Mouse (Mus musculus) kidney, embryonic 14.5 days (tissue): ENCODE measurements at regions not wholly inside any gene's neighbourhood (a gene's known extent, or its start where the extent isn't known, plus 50 kb on each side); places are given as distances from the start of the nearest gene placed in this dataset.

Experiments used
- ATAC-seq: fragments of 200-750 bp; cut with Nextera tagmentation; 2 replicates; pipeline ENCODE4 v1.8.0; 2017; ENCODE audit warnings: moderate number of reproducible peaks, mild to moderate bottlenecking, moderate TSS enrichment, moderate library complexity; ENCODE audit not compliant: low FRiP score, low TSS enrichment
- H3K27ac ChIP-seq: fragments of 300-500 bp; sonication (generic); 2 replicates; pipeline ENCODE4 v1.5.1; 2014; ENCODE audit warnings: low read depth, mild to moderate bottlenecking, low read length, moderate library complexity, mixed read lengths
- H3K27me3 ChIP-seq: fragments of 300-500 bp; sonication (generic); 2 replicates; pipeline ENCODE4 v1.6.1; 2014; ENCODE audit warnings: mild to moderate bottlenecking, low read length; ENCODE audit not compliant: control insufficient read depth, insufficient read depth
- H3K36me3 ChIP-seq: fragments of 300-500 bp; sonication (generic); 2 replicates; pipeline ENCODE4 v1.6.1; 2014; ENCODE audit warnings: low read length, mixed read lengths; ENCODE audit not compliant: control insufficient read depth, insufficient read depth
- H3K4me1 ChIP-seq: fragments of 300-500 bp; sonication (generic); 2 replicates; pipeline ENCODE4 v1.6.1; 2014; ENCODE audit warnings: low read length, mixed read lengths; ENCODE audit not compliant: control insufficient read depth, insufficient read depth
- H3K4me2 ChIP-seq: fragments of 300-500 bp; sonication (generic); replicated peaks from 2 replicates; pipeline ENCODE4 v1.6.1; 2014; ENCODE audit warnings: low read depth, mild to moderate bottlenecking, low read length
- H3K4me3 ChIP-seq: fragments of 300-500 bp; sonication (generic); 2 replicates; pipeline ENCODE4 v1.5.1; 2014; ENCODE audit warnings: mild to moderate bottlenecking, low read length
- H3K9ac ChIP-seq: fragments of 300-500 bp; sonication (generic); 2 replicates; pipeline ENCODE4 v1.6.1; 2014; ENCODE audit warnings: low read depth, mild to moderate bottlenecking, low read length, moderate library complexity
- H3K9me3 ChIP-seq: fragments of 300-500 bp; sonication (generic); 2 replicates; pipeline ENCODE4 v1.6.1; 2016; ENCODE audit warnings: low read length; ENCODE audit not compliant: control insufficient read depth
- WGBS: fragments of 180-500 bp; shearing (Covaris S2); extraction: QIAGEN DNeasy Blood & Tissue Kit; methylation state at CpG from one replicate; pipeline ENCODE4 v1.1.7; 2014; 5-methylcytosine and 5-hydroxymethylcytosine counted together

DNA sequence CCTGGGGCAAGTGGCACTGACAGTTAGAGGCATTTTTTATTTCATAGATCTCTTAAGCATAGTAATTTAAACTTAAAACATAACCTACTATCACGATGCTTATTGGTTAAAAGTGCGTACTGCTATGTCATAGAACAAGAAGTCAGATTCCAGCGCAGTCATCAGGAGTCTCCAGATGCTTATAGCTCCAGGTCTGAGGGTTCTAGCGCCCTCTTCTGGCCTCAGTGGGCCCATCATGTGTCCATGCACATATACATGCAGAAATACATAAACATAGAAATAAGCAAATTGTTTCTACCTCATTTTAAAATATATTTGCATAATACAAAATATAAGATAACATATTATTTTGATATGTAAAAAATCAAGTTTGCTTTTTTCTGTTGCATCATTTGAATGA, 1002.8 kb upstream of the Adgrl2 start:
- no peak overlapping the region for H3K27ac ChIP-seq
- no peak for ATAC-seq
- no peaks in the 10 kb centered on the region for H3K36me3 ChIP-seq
- 63% methylated on average over 4 of the region's 4 CpGs for WGBS
- H3K4me3 ChIP-seq, result no peak overlapping the region
- no peaks in the 10 kb centered on the region for H3K9me3 ChIP-seq
- no peak overlapping the region for H3K9ac ChIP-seq
- H3K4me1 ChIP-seq, result no peaks in the 10 kb centered on the region
- no peak overlapping the region for H3K4me2 ChIP-seq
- H3K27me3 ChIP-seq, result no peaks in the 10 kb centered on the region

DNA sequence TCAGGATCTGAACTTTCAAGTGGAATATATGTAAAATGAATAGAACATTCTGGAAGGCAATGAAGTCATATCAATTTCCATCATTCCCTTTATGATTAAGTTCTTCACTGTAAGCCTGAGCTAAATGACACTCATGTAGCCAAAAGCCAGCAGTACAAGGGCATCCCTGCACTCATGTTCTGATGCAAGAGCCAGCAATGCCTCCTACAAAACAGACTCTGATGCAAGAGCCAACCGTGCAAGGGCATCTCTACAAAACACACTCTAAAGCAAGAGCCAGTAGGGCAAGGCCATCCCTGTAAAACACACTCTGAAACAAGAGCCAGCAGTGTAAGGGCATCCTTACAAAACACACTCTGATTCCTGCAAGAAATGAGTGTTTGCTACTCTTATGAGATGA, 997.4 kb upstream of the Adgrl2 start:
- Histone ChIP-seq H3K4me2 (no peak overlapping the region), H3K27ac (no peak overlapping the region), H3K4me1 (no peaks in the 10 kb centered on the region), H3K9ac (no peak overlapping the region), H3K36me3 (no peaks in the 10 kb centered on the region), H3K4me3 (no peak overlapping the region), H3K27me3 (no peaks in the 10 kb centered on the region), H3K9me3 (no peaks in the 10 kb centered on the region)
- no peak for ATAC-seq
- 85% methylated on average over 1 of the region's 1 CpGs for WGBS

DNA sequence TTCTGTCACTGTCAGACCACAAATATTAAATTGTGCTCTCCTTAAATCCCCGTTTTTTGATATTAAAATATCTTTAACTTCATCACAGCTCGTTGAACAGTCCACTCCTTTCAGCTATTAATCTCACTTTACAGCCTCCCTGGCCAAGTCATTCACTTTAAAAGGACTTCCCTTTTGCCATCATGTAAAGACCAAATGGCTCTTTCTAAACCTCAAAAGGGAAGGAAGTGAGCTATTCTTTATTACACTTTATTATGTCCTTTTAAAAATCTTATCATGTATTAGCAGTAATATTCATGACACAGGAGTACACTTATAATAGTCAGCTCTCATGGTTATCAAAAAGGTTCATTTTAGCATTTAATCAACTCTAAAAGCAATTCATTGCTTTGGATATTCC, 966.6 kb upstream of the Adgrl2 start:
- WGBS, result 37% methylated on average over 2 of the region's 2 CpGs
- ATAC-seq, result no peak
- H3K4me2 ChIP-seq, result no peak overlapping the region
- H3K9me3 ChIP-seq, result no peaks in the 10 kb centered on the region
- H3K36me3 ChIP-seq, result no peaks in the 10 kb centered on the region
- no peak overlapping the region for H3K4me3 ChIP-seq
- H3K9ac ChIP-seq, result no peak overlapping the region
- H3K4me1 ChIP-seq, result no peaks in the 10 kb centered on the region
- H3K27ac ChIP-seq, result no peak overlapping the region
- H3K27me3 ChIP-seq, result no peaks in the 10 kb centered on the region

DNA sequence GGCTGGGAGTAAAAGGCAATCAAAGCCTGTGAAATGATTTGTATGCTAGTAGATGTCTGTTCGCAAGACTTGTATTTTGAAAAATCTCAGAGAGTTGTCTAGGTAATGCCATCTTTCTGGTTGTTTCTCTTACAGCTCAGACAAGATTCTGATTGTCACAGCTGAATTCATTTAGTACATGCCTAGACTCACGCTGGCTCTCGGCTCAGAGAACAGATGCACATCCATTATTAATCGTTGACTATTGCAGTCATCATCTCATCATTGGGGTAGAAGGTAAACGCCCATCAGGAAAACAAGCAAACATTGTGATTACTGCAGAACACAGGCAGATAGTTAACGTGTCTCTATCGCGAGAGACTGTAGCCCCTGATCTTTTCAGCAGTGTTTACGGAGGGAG, 945.8 kb upstream of the Adgrl2 start:
- no peak for ATAC-seq
- WGBS, result 89% methylated on average over 9 of the region's 9 CpGs
- no peaks in the 10 kb centered on the region for H3K4me1 ChIP-seq
- no peak overlapping the region for H3K27ac ChIP-seq
- no peak overlapping the region for H3K4me2 ChIP-seq
- no peaks in the 10 kb centered on the region for H3K9me3 ChIP-seq
- H3K27me3 ChIP-seq, result no peaks in the 10 kb centered on the region
- no peaks in the 10 kb centered on the region for H3K36me3 ChIP-seq
- no peak overlapping the region for H3K9ac ChIP-seq
- no peak overlapping the region for H3K4me3 ChIP-seq

DNA sequence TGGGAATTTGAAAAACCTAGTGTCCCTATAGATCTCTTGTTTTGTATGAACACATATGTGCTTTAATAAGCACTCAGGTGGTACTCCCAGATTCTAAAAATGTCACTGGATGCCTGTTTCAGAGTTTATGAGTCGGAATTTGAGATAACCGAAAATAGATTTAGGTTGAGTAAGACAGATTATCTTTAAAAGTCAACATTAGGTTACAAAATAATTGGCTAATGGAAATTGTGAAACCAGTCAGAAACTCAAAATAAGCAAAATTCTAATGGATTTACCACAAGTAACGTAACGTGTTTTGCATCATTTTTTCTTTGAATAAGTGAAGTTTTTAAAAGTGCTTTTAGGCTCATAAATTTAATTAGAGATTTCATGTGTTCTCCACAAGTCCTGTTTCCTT, 944.5 kb upstream of the Adgrl2 start:
- H3K9me3 ChIP-seq, result no peaks in the 10 kb centered on the region
- no peak overlapping the region for H3K4me2 ChIP-seq
- H3K36me3 ChIP-seq, result no peaks in the 10 kb centered on the region
- H3K9ac ChIP-seq, result no peak overlapping the region
- WGBS, result 74% methylated on average over 4 of the region's 4 CpGs
- H3K4me1 ChIP-seq, result no peaks in the 10 kb centered on the region
- no peak overlapping the region for H3K4me3 ChIP-seq
- H3K27me3 ChIP-seq, result no peaks in the 10 kb centered on the region
- ATAC-seq, result no peak
- H3K27ac ChIP-seq, result no peak overlapping the region

DNA sequence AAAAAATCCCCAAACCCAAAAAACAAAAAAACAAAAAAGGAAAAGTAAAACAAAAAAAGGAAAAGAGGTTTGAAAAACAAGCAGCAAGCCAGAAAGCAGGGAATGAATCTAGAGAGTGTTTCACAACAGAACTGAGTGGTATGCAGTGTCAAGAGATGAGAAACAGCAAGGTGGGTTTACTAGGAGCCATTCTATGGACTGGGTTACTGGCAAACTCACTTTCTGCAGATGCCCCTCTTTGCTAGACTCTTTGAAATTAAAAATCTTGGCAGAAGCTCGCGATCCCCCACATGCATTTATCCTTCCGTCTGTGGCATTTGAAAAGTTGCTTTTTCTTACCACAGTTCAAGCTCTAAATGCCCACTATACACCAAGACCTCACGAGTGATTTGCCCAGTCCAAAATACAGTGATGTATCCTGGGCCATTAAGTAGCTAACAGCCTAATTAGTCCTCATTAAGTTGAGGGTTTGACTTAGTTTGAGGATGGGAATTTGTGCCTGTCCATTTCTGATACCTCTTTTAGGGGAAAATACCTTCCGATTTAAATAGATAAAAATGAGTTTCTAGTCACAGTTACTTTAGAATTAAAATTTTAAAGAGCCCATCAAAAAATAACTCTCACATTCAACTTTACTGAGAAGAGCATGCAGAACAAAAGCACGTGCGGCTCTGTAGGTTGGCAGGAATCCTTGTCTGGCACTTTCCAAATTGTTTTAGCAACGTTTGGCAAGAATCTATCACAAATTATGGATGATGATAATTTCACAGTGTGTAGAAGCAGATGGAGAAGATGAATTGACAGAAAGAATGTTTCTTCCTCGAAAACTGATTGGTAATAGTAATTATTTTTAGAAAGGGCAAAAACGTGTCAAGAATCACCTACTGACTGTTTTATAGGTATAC, 938.4 kb upstream of the Adgrl2 start:
- no peaks in the 10 kb centered on the region for H3K27me3 ChIP-seq

DNA sequence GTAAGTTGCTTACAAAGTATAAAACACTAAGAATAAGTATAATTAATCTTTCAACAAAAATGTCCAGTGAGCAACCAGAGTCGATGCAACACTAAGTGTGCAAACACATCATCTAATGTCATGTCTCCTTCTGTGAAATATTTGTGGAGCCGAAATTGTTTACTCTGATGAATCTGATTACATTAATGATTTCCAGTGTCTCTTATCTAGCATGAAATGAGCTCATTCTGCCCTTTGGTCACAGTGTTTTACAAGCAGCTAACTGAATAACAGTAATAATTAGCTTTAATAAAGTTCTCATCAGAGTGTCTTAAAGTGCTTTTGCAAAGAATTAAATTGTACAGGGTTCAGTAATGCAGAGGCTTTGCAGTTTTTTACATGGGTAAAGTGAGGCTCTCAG, 929.9 kb upstream of the Adgrl2 start:
- 54% methylated on average over 2 of the region's 2 CpGs for WGBS
- H3K27ac ChIP-seq, result no peak overlapping the region
- no peak overlapping the region for H3K9ac ChIP-seq
- H3K4me2 ChIP-seq, result no peak overlapping the region
- ATAC-seq, result no peak
- H3K27me3 ChIP-seq, result no peaks in the 10 kb centered on the region
- H3K4me3 ChIP-seq, result no peak overlapping the region
- no peaks in the 10 kb centered on the region for H3K4me1 ChIP-seq
- no peaks in the 10 kb centered on the region for H3K9me3 ChIP-seq
- H3K36me3 ChIP-seq, result no peaks in the 10 kb centered on the region

More for the DNA sequence above, 938.4 kb upstream of the Adgrl2 start:
- Histone ChIP-seq H3K27ac (no peak overlapping the region), H3K9me3 (no peaks in the 10 kb centered on the region), H3K4me1 (no peaks in the 10 kb centered on the region), H3K4me3 (no peak overlapping the region), H3K4me2 (no peak overlapping the region), H3K36me3 (no peaks in the 10 kb centered on the region), H3K9ac (no peak overlapping the region)
- 83% methylated on average over 10 of the region's 10 CpGs for WGBS
- no peak for ATAC-seq

DNA sequence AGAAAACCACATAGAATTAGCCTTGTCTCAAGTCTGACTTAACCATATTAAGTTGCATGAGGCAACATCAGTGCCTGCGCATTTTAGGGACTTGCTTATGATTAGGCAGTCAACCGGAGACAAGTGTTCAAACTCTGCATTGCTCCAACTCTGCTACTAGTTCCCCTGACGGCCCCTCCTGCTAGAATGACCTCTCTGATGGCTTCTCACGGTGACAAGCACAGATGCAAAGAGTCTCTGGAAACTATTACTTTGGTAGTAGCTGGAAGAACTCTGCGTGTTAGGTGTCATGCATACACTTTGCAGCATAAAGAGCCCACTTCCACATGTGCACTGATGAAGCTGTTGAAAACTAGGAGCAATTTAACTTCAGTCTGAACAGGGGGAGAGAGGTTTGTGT, 927.8 kb upstream of the Adgrl2 start:
- H3K27me3 ChIP-seq, result no peaks in the 10 kb centered on the region
- WGBS, result 60% methylated on average over 5 of the region's 5 CpGs
- H3K9ac ChIP-seq, result no peak overlapping the region
- ATAC-seq, result no peak
- no peaks in the 10 kb centered on the region for H3K4me1 ChIP-seq
- no peaks in the 10 kb centered on the region for H3K9me3 ChIP-seq
- no peak overlapping the region for H3K27ac ChIP-seq
- no peak overlapping the region for H3K4me3 ChIP-seq
- H3K4me2 ChIP-seq, result no peak overlapping the region
- no peaks in the 10 kb centered on the region for H3K36me3 ChIP-seq

DNA sequence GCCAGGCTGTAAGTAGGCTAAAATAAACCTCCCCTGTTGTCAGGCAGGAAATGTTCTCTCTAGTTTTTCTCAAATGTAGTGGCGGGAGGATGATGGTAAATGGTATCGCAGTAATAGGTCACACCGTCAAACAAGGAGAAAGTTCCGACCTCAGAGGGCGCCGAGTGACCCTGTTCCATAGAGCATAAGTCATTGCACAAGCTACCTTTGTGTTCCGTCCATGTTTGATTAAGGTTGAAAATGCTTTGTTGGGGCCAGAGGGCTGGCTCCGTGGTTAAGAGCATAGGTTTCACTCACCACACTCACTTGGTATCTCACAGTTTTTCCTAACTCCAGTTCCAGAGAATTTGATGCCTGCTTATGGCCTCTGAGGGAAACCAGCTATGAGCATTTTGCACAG, 920.4 kb upstream of the Adgrl2 start:
- Histone ChIP-seq H3K9me3 (no peaks in the 10 kb centered on the region), H3K4me2 (no peak overlapping the region), H3K27ac (no peak overlapping the region), H3K4me1 (no peaks in the 10 kb centered on the region), H3K36me3 (no peaks in the 10 kb centered on the region), H3K27me3 (no peaks in the 10 kb centered on the region), H3K4me3 (no peak overlapping the region), H3K9ac (no peak overlapping the region)
- WGBS, result 81% methylated on average over 8 of the region's 8 CpGs
- ATAC-seq, result no peak
